ENCODE assay signal across 21 mouse cellular contexts in genomic region chr12:56951749-56952657, GRCm38 (mm10).
DNase-seq lines count a peak whose midpoint lies in the region; ATAC-seq and TF ChIP-seq lines count a peak whose summit lies in the region.
"Had no signal": no experiment of that assay in that cellular context is flagged by ENCODE, and none has a peak within 500 bp of the region (broad histone marks: within the 10 kb centered on the region; RNA-seq: fewer than 3 reads in every experiment).

No protein-coding gene starts in this region.

- TF ChIP-seq EP300 in stomach, postnatal 0 days (optimal IDR thresholded peaks at IDR 0.05) = no peak

- TF ChIP-seq POLR2A in kidney, adult 2 months (IDR thresholded peaks at IDR 0.05; ENCODE audit: low read depth, low read length) = no peak

- H3K36me3 ChIP-seq in kidney, adult 2 months (ENCODE audit: control insufficient read depth, insufficient read depth, low read length) = no peaks in the 10 kb centered on the region
- no peaks in the 10 kb centered on the region for H3K36me3 ChIP-seq in kidney, embryonic 14.5 days (ENCODE audit: control insufficient read depth, insufficient read depth, low read length)
- no peaks in the 10 kb centered on the region for H3K36me3 ChIP-seq in limb, embryonic 13.5 days
- H3K36me3 ChIP-seq in stomach, postnatal 0 days (ENCODE audit: control insufficient read depth, insufficient read depth, low read length) = no peaks in the 10 kb centered on the region
- H3K36me3 ChIP-seq: embryonic facial prominence, embryonic 15.5 days; forebrain, embryonic 10.5 days; heart, embryonic 10.5 days; hindbrain, embryonic 10.5 days had no signal

- H3K9ac ChIP-seq in kidney, embryonic 14.5 days (ENCODE audit: low read depth, low read length) = no peak overlapping the region
- H3K9ac ChIP-seq in limb, embryonic 13.5 days = no peak overlapping the region
- H3K9ac ChIP-seq in stomach, postnatal 0 days (ENCODE audit: low read length) = no peak overlapping the region
- H3K9ac ChIP-seq: embryonic facial prominence, embryonic 15.5 days; forebrain, postnatal 0 days had no signal

- H3K4me3 ChIP-seq in kidney, adult 2 months (ENCODE audit: insufficient read depth, low read depth, low read length) = no peak overlapping the region
- no peak overlapping the region for H3K4me3 ChIP-seq in kidney, embryonic 14.5 days (ENCODE audit: low read length)
- no peak overlapping the region for H3K4me3 ChIP-seq in limb, embryonic 13.5 days
- H3K4me3 ChIP-seq in stomach, postnatal 0 days (ENCODE audit: low read depth, low read length) = no peak overlapping the region
- H3K4me3 ChIP-seq: embryonic facial prominence, embryonic 15.5 days; forebrain, embryonic 10.5 days; heart, embryonic 10.5 days; hindbrain, embryonic 10.5 days; layer of hippocampus, adult 2 months had no signal

- no peak overlapping the region for H3K4me2 ChIP-seq in kidney, embryonic 14.5 days (replicated peaks; ENCODE audit: low read depth, low read length)
- H3K4me2 ChIP-seq in limb, embryonic 13.5 days (replicated peaks) = no peak overlapping the region
- H3K4me2 ChIP-seq in stomach, postnatal 0 days (replicated peaks; ENCODE audit: low read depth) = no peak overlapping the region
- H3K4me2 ChIP-seq: embryonic facial prominence, embryonic 15.5 days had no signal

- DNase-seq in kidney, adult 2 months = peak; percentile 78
- peak; percentile 64 for DNase-seq in forelimb bud, embryonic 11.5 days (ENCODE audit: low read depth, low spot score)
- DNase-seq in kidney, postnatal 10 days = peak; percentile 5
- no peak for DNase-seq in layer of hippocampus, postnatal 36 days
- DNase-seq in stomach, postnatal 0 days (ENCODE audit: low spot score) = no peak
- DNase-seq: adrenal gland, adult 8-10 months; cerebellum, adult 8-10 months; forebrain, postnatal 0 days; lung, adult 2 months; lung, postnatal 36 days; retina, postnatal 1 day; right cerebral cortex, postnatal 4 days; thymus, postnatal 14 days had no signal

- TF ChIP-seq CTCF in kidney, adult 2 months (conservative IDR thresholded peaks at IDR 0.05; ENCODE audit: insufficient read depth, insufficient read length, low read depth, low read length) = no peak
- no peak for TF ChIP-seq CTCF in stomach, postnatal 0 days (IDR thresholded peaks at IDR 0.05; ENCODE audit: low read depth)

- H3K9me3 ChIP-seq in kidney, embryonic 14.5 days (ENCODE audit: control insufficient read depth, low read length) = no peaks in the 10 kb centered on the region
- no peaks in the 10 kb centered on the region for H3K9me3 ChIP-seq in limb, embryonic 13.5 days
- H3K9me3 ChIP-seq in stomach, postnatal 0 days (ENCODE audit: control insufficient read depth, low read length) = no peaks in the 10 kb centered on the region
- H3K9me3 ChIP-seq: embryonic facial prominence, embryonic 15.5 days; forebrain, embryonic 10.5 days; heart, embryonic 10.5 days; hindbrain, embryonic 10.5 days had no signal

- no peaks in the 10 kb centered on the region for H3K27me3 ChIP-seq in kidney, adult 2 months (replicated peaks; ENCODE audit: control insufficient read depth, insufficient read depth, low read length)
- peaks cover 9% of the 10 kb centered on the region; the same call in 1 of the 2 replicates for H3K27me3 ChIP-seq in kidney, embryonic 14.5 days (ENCODE audit: control insufficient read depth, insufficient read depth, low read length)
- peaks cover 18% of the 10 kb centered on the region for H3K27me3 ChIP-seq in limb, embryonic 13.5 days
- no peaks in the 10 kb centered on the region for H3K27me3 ChIP-seq in stomach, postnatal 0 days (ENCODE audit: control insufficient read depth, insufficient read depth, low read length)
- H3K27me3 ChIP-seq: embryonic facial prominence, embryonic 15.5 days had no signal

- H3K27ac ChIP-seq in kidney, adult 2 months (ENCODE audit: insufficient read depth, low read depth, low read length) = peak overlapping the region; percentile 100
- H3K27ac ChIP-seq in kidney, embryonic 14.5 days (ENCODE audit: low read depth, low read length) = no peak overlapping the region
- no peak overlapping the region for H3K27ac ChIP-seq in limb, embryonic 13.5 days
- H3K27ac ChIP-seq in stomach, postnatal 0 days (replicated peaks) = no peak overlapping the region
- H3K27ac ChIP-seq: embryonic facial prominence, embryonic 15.5 days; forebrain, embryonic 10.5 days; heart, embryonic 10.5 days; hindbrain, embryonic 10.5 days; layer of hippocampus, adult 2 months had no signal

- 18% methylated on average over 11 of the region's 11 CpGs for WGBS in kidney, adult 2 months
- WGBS in kidney, embryonic 14.5 days = 16% methylated on average over 11 of the region's 11 CpGs
- WGBS in limb, embryonic 13.5 days = 16% methylated on average over 11 of the region's 11 CpGs
- 54% methylated on average over 11 of the region's 11 CpGs for WGBS in stomach, postnatal 0 days

- ATAC-seq in kidney, embryonic 14.5 days (ENCODE audit: low FRiP score, low TSS enrichment) = no peak
- ATAC-seq in limb, embryonic 13.5 days (ENCODE audit: low FRiP score, low read depth) = peak; percentile 57; the same call in 1 of the 2 replicates
- no peak for ATAC-seq in stomach, postnatal 0 days (ENCODE audit: low FRiP score, low TSS enrichment)
- ATAC-seq: forebrain, postnatal 0 days; midbrain, embryonic 16.5 days had no signal

- peaks cover 9% of the 10 kb centered on the region; the same call in 1 of the 2 replicates for H3K4me1 ChIP-seq in kidney, adult 2 months (ENCODE audit: control insufficient read depth, insufficient read depth, low read length)
- no peaks in the 10 kb centered on the region for H3K4me1 ChIP-seq in kidney, embryonic 14.5 days (ENCODE audit: control insufficient read depth, insufficient read depth, low read length)
- H3K4me1 ChIP-seq in limb, embryonic 13.5 days = peaks cover 17% of the 10 kb centered on the region
- H3K4me1 ChIP-seq in stomach, postnatal 0 days (replicated peaks; ENCODE audit: control insufficient read depth, insufficient read depth) = no peaks in the 10 kb centered on the region
- H3K4me1 ChIP-seq: embryonic facial prominence, embryonic 15.5 days; heart, embryonic 10.5 days had no signal

Comparison
In these comparisons a context has a peak if more than half of its experiments do, and no peak if none do; other contexts are left out.
1. DNase-seq: peak in kidney, adult 2 months (single experiment), forelimb bud, embryonic 11.5 days (single experiment) and kidney, postnatal 10 days (single experiment); none in layer of hippocampus, postnatal 36 days (0 of 2) and stomach, postnatal 0 days (single experiment).